Mouse (Mus musculus): ENCODE results near the gene Tnk2.

Tnk2 gene

GRCm38 (mm10) chr16:32643661-32644061, at the start of gene Tnk2:
TSS of gene Tnk2 (plus strand) at chr16:32643874.
- WGBS, result 2% methylated on average over 40 of the region's 40 CpGs

- 83% methylated on average over 5 of the region's 5 CpGs for WGBS
Observed at GRCm38 (mm10) chr16:32593916-32594315, 49.8 kb upstream of the Tnk2 start.

- 82% methylated on average over 5 of the region's 5 CpGs for WGBS
Observed at GRCm38 (mm10) chr16:32594701-32595100, 49.0 kb upstream of the Tnk2 start.

GRCm38 (mm10) chr16:32595142-32595855, 48.4 kb upstream of the Tnk2 start:
- 92% methylated on average over 10 of the region's 10 CpGs for WGBS

GRCm38 (mm10) chr16:32597909-32598381, 45.7 kb upstream of the Tnk2 start:
- 34% methylated on average over 4 of the region's 4 CpGs for WGBS

- 89% methylated on average over 1 of the region's 1 CpGs for WGBS
Observed at GRCm38 (mm10) chr16:32599151-32599550, 44.5 kb upstream of the Tnk2 start.

GRCm38 (mm10) chr16:32602193-32602685, 41.4 kb upstream of the Tnk2 start:
- WGBS, result 90% methylated on average over 3 of the region's 3 CpGs

- WGBS, result 68% methylated on average over 7 of the region's 7 CpGs
Observed at GRCm38 (mm10) chr16:32607562-32608343, 35.9 kb upstream of the Tnk2 start.

GRCm38 (mm10) chr16:32608344-32608711, 35.3 kb upstream of the Tnk2 start:
- WGBS, result 10% methylated on average over 8 of the region's 8 CpGs

GRCm38 (mm10) chr16:32608712-32609400, 34.8 kb upstream of the Tnk2 start, which contains the start of gene Tfrc:
TSS of gene Tfrc (plus strand) at chr16:32608920.
- WGBS, result under 1% methylated on average over 73 of the region's 73 CpGs

GRCm38 (mm10) chr16:32609401-32609779, 34.3 kb upstream of the Tnk2 start:
- 1% methylated on average over 14 of the region's 14 CpGs for whole genome bisulfite sequencing

GRCm38 (mm10) chr16:32610460-32611255, 33.0 kb upstream of the Tnk2 start:
- WGBS, result 67% methylated on average over 5 of the region's 5 CpGs

GRCm38 (mm10) chr16:32612052-32612451, 31.6 kb upstream of the Tnk2 start:
- WGBS, result 50% methylated on average over 1 of the region's 1 CpGs

GRCm38 (mm10) chr16:32613269-32613834, 30.3 kb upstream of the Tnk2 start:
- WGBS, result 83% methylated on average over 3 of the region's 3 CpGs

GRCm38 (mm10) chr16:32614047-32614446, 29.6 kb upstream of the Tnk2 start:
- 35% methylated on average over 4 of the region's 4 CpGs for WGBS

GRCm38 (mm10) chr16:32618946-32619345, 24.7 kb upstream of the Tnk2 start:
- WGBS, result 93% methylated on average over 1 of the region's 1 CpGs

GRCm38 (mm10) chr16:32628140-32628539, 15.5 kb upstream of the Tnk2 start:
- 86% methylated on average over 8 of the region's 8 CpGs for WGBS

GRCm38 (mm10) chr16:32632328-32632824, 11.3 kb upstream of the Tnk2 start:
- WGBS, result 77% methylated on average over 4 of the region's 4 CpGs

- 86% methylated on average over 4 of the region's 4 CpGs for WGBS
Observed at GRCm38 (mm10) chr16:32633486-32634012, 10.1 kb upstream of the Tnk2 start.

GRCm38 (mm10) chr16:32634183-32634582, 9.5 kb upstream of the Tnk2 start:
- WGBS, result 86% methylated on average over 5 of the region's 5 CpGs
